Mouse (Mus musculus) myocyte (in vitro differentiated cells): ENCODE measurements at regions not wholly inside any gene's neighbourhood (a gene's known extent, or its start where the extent isn't known, plus 50 kb on each side); places are given as distances from the start of the nearest gene placed in this dataset.

Source experiments
- MYOG ChIP-seq, 3 experiments: IDR thresholded peaks; one replicate each; pipeline ENCODE4 v1.6.1; 2011; ENCODE audit warnings: control low read depth in 2 of 3, low read depth in 2 of 3, mild to moderate bottlenecking in 2 of 3; ENCODE audit not compliant: insufficient read length in 2 of 3, control insufficient read depth in 1 of 3, insufficient read depth in 1 of 3
- POLR2A ChIP-seq: IDR thresholded peaks from one replicate; pipeline ENCODE4 v1.6.1; 2011; ENCODE audit warnings: low read depth, mild to moderate bottlenecking, control low read depth, moderate library complexity; ENCODE audit not compliant: insufficient read length
- USF1 ChIP-seq: IDR thresholded peaks from one replicate; pipeline ENCODE4 v1.6.1; 2011; ENCODE audit warnings: low read depth, mild to moderate bottlenecking, control low read depth, moderate library complexity

GRCm38 (mm10) chr1:94496992-94497391 is 444.6 kb upstream of the Pdcd1 start:
- no peak for TF ChIP-seq USF1
- TF ChIP-seq MYOG (IDR thresholded peaks at IDR 0.05; ENCODE audit: control insufficient read depth in 1 of 3, insufficient read depth in 1 of 3, insufficient read length in 2 of 3, low read depth in 2 of 3), result no peak
- TF ChIP-seq POLR2A, result no peak
